Comparison of ENCODE assay signal across 8 mouse cellular contexts in genomic region chr10:111381689-111382088, GRCm38 (mm10).
DNase-seq lines count a peak whose midpoint lies in the region; ATAC-seq lines count a peak whose summit lies in the region.

No protein-coding gene starts in this region.

- no peaks in the 10 kb centered on the region for H3K9me3 ChIP-seq in midbrain, embryonic 12.5 days
- no peaks in the 10 kb centered on the region for H3K9me3 ChIP-seq in kidney, embryonic 16.5 days (ENCODE audit: low read length)

- no peak overlapping the region for H3K4me3 ChIP-seq in midbrain, embryonic 12.5 days
- no peak overlapping the region for H3K4me3 ChIP-seq in kidney, embryonic 16.5 days (ENCODE audit: low read length)

- no peak overlapping the region for H3K9ac ChIP-seq in midbrain, embryonic 12.5 days (replicated peaks)
- no peak overlapping the region for H3K9ac ChIP-seq in kidney, embryonic 16.5 days (replicated peaks; ENCODE audit: low read length)

- DNase-seq in left cerebral cortex, adult 18-20 months (ENCODE audit: low spot score in 2 of 2) = peak; percentile 67 to 82
- no peak for DNase-seq in left cerebral cortex, adult 11 months (ENCODE audit: low spot score)
- peak; percentile 64 to 73 for DNase-seq in cerebellum, postnatal 14 days
- DNase-seq in heart, postnatal 14 days = peak; percentile 22 to 47
- no peak for DNase-seq in MN1 (ENCODE audit: low spot score)
- DNase-seq in thymus, postnatal 14 days = no peak

- peak; percentile 74 for ATAC-seq in midbrain, embryonic 12.5 days (ENCODE audit: low FRiP score, low read depth)
- ATAC-seq in kidney, embryonic 16.5 days (ENCODE audit: low FRiP score, low TSS enrichment) = no peak

- 69% methylated on average over 15 of the region's 15 CpGs for WGBS in midbrain, embryonic 12.5 days
- 74% methylated on average over 15 of the region's 15 CpGs for WGBS in kidney, embryonic 16.5 days

- no peaks in the 10 kb centered on the region for H3K36me3 ChIP-seq in midbrain, embryonic 12.5 days
- no peaks in the 10 kb centered on the region for H3K36me3 ChIP-seq in kidney, embryonic 16.5 days (ENCODE audit: insufficient read depth, low read length)

- intact Hi-C loops in heart, postnatal 14 days (cut with DNase I) = no loop called here

- H3K4me2 ChIP-seq in midbrain, embryonic 12.5 days (replicated peaks) = no peak overlapping the region
- no peak overlapping the region for H3K4me2 ChIP-seq in kidney, embryonic 16.5 days (replicated peaks; ENCODE audit: low read depth, low read length)

- H3K27me3 ChIP-seq in midbrain, embryonic 12.5 days = peaks cover 6% of the 10 kb centered on the region; the same call in 1 of the 2 replicates
- no peaks in the 10 kb centered on the region for H3K27me3 ChIP-seq in kidney, embryonic 16.5 days (ENCODE audit: insufficient read depth, low read length)

- peaks cover 9% of the 10 kb centered on the region; the same call in 1 of the 2 replicates for H3K4me1 ChIP-seq in midbrain, embryonic 12.5 days
- H3K4me1 ChIP-seq in kidney, embryonic 16.5 days (ENCODE audit: insufficient read depth, low read length) = no peaks in the 10 kb centered on the region

- no peak overlapping the region for H3K27ac ChIP-seq in midbrain, embryonic 12.5 days (replicated peaks)
- H3K27ac ChIP-seq in kidney, embryonic 16.5 days (ENCODE audit: low read length) = no peak overlapping the region

Comparison
In these comparisons a context has a peak if more than half of its experiments do, and no peak if none do; other contexts are left out.
1. DNase-seq: peak in left cerebral cortex, adult 18-20 months (2 of 2), cerebellum, postnatal 14 days (2 of 2) and heart, postnatal 14 days (2 of 2); none in left cerebral cortex, adult 11 months (single experiment), MN1 (single experiment) and thymus, postnatal 14 days (single experiment).